Mouse (Mus musculus) heart, embryonic 10.5 days (tissue): ENCODE measurements around the gene Tmod1. TPM values are rescaled to one million over a fixed set of nuclear protein-coding genes. Genes with fewer than 3 reads are reported as not detected.

ENCODE experiments used
- DNase-seq: peaks from one replicate; pipeline ENCODE4 v3.0.0-alpha.2; 2017; ENCODE audit warnings: low spot score
- H3K27ac ChIP-seq: fragments of 300-500 bp; sonication (generic); 2 replicates; pipeline ENCODE4 v1.5.1; 2016; ENCODE audit warnings: mild to moderate bottlenecking
- H3K27me3 ChIP-seq: fragments of 300-500 bp; sonication (generic); 2 replicates; pipeline ENCODE4 v1.6.1; 2016; ENCODE audit warnings: mild to moderate bottlenecking; ENCODE audit not compliant: poor library complexity, insufficient read depth, severe bottlenecking
- H3K36me3 ChIP-seq: fragments of 300-500 bp; sonication (generic); 2 replicates; pipeline ENCODE4 v1.6.1; 2016; ENCODE audit warnings: mild to moderate bottlenecking, moderate library complexity
- H3K4me1 ChIP-seq: fragments of 300-500 bp; sonication (generic); 2 replicates; pipeline ENCODE4 v1.6.1; 2016; ENCODE audit warnings: mild to moderate bottlenecking
- H3K4me3 ChIP-seq: fragments of 300-500 bp; sonication (generic); 2 replicates; pipeline ENCODE4 v1.5.1; 2016; ENCODE audit warnings: mild to moderate bottlenecking, moderate library complexity
- H3K9me3 ChIP-seq: fragments of 300-500 bp; sonication (generic); 2 replicates; pipeline ENCODE4 v1.6.1; 2016; ENCODE audit warnings: mild to moderate bottlenecking, moderate library complexity
- WGBS: fragments of 180-500 bp; shearing (Covaris S2); methylation state at CpG from one replicate; pipeline ENCODE4 v1.1.7; 2016; 5-methylcytosine and 5-hydroxymethylcytosine counted together
- polyA plus RNA-seq: library from polyadenylated mRNA; unstranded; fragments of >200 nt; fragmentation: Nextera tagmentation; extraction: Ambion mirVana; gene quantifications from 2 replicates; pipeline ENCODE4 v1.2.1, GENCODE M21; 2016

Gene Tmod1
- polyA plus RNA-seq, 1 experiment from 2014 or later = 132 TPM

- Histone ChIP-seq H3K9me3 (no peaks in the 10 kb centered on the region), H3K4me1 (peaks cover 40% of the 10 kb centered on the region), H3K36me3 (peaks cover 66% of the 10 kb centered on the region), H3K27me3 (no peaks in the 10 kb centered on the region), H3K4me3 (no peak overlapping the region), H3K27ac (peak overlapping the region; percentile 32; the same call in 1 of the 2 replicates)
- 70% methylated on average over 9 of the region's 9 CpGs for WGBS
- no peak for DNase-seq
These were observed 45.9 kb downstream of the Tmod1 start for GRCm38 (mm10) chr4:46084416-46085172.

DNA sequence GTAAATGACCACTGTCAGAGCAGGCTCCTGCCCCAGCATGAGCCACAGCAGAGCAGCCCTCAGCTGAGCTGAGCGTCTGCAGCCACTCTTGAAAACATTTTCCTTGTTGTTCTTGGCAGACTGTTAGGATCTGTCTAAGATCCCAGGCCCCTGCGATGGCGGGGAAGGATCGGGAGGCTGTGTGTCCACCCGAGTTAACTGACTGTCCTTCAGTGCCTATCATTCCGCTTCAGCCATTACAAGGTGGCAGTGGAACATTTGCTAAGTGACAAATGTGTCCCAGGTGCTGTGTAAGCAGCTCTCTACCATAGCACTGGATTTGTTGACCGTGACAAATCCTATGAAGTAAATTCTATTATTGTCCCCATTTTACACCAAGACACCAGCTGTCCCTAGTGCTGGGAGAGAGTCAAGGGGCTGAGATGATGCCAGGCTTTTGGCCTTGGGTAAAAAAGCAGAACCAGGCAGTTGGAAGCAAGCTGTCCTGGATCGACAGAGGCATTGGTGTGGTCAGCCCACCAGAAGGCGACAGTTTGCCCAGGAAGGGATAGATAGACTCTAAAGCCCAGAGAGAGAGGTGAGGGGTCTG is 46.6 kb downstream of the Tmod1 start:
- no peak for DNase-seq
- H3K27me3 ChIP-seq = no peaks in the 10 kb centered on the region
- H3K36me3 ChIP-seq = peaks cover 66% of the 10 kb centered on the region
- WGBS = 61% methylated on average over 9 of the region's 9 CpGs
- 0 out of 2 replicates have a peak overlapping the region, but pooled peaks have one; percentile 7 for H3K27ac ChIP-seq
- H3K9me3 ChIP-seq = no peaks in the 10 kb centered on the region
- no peak overlapping the region for H3K4me3 ChIP-seq
- peaks cover 40% of the 10 kb centered on the region for H3K4me1 ChIP-seq

GRCm38 (mm10) chr4:46086718-46087426 is 48.1 kb downstream of the Tmod1 start:
- WGBS = 83% methylated on average over 18 of the region's 18 CpGs
- no peak for DNase-seq
- Histone ChIP-seq H3K27me3 (no peaks in the 10 kb centered on the region), H3K9me3 (no peaks in the 10 kb centered on the region), H3K4me1 (peaks cover 42% of the 10 kb centered on the region), H3K4me3 (no peak overlapping the region), H3K27ac (peak overlapping the region; percentile 73), H3K36me3 (peaks cover 79% of the 10 kb centered on the region)

GRCm38 (mm10) chr4:46087427-46087771 is 48.7 kb downstream of the Tmod1 start:
- Histone ChIP-seq H3K36me3 (peaks cover 84% of the 10 kb centered on the region), H3K9me3 (no peaks in the 10 kb centered on the region), H3K4me3 (no peak overlapping the region), H3K27ac (peak overlapping the region; percentile 73), H3K4me1 (peaks cover 42% of the 10 kb centered on the region), H3K27me3 (no peaks in the 10 kb centered on the region)
- no peak for DNase-seq
- 58% methylated on average over 7 of the region's 7 CpGs for WGBS

- H3K27me3 ChIP-seq = no peaks in the 10 kb centered on the region
- 27% methylated on average over 5 of the region's 5 CpGs for WGBS
- H3K27ac ChIP-seq = peak overlapping the region; percentile 73; the same call in 1 of the 2 replicates
- DNase-seq = no peak
- peaks cover 89% of the 10 kb centered on the region for H3K36me3 ChIP-seq
- no peak overlapping the region for H3K4me3 ChIP-seq
- no peaks in the 10 kb centered on the region for H3K9me3 ChIP-seq
- H3K4me1 ChIP-seq = peaks cover 42% of the 10 kb centered on the region
These were observed 49.1 kb downstream of the Tmod1 start for GRCm38 (mm10) chr4:46087852-46088251.

DNA sequence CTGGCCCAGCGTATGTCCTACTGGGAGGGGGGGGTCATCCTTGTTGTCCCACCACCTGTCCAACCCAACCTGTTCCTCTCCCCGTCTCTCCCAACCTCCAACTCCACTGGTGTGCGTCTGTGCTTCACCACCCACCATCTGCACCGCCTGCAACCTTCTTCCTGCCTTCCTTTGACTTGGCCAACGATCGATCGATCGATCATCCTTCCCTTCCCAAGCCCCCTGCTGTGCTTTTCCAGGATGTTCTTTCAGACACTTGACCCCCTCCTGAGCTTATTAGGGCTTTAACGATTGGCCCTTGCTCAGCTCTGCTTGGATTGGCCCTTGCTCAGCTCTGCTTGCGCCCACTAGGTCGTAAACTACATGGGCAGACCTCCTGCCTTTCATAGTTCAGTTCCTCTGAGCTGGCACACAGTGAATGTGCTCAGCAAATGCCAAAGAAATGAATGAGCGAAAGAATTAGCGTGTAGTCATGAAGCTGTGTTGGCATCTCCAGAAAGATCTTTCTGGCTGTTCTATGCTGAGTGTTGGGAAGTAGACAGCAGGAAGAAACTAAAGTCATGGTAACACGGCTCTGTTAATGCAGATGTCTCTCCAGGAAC is 50.9 kb downstream of the Tmod1 start:
- DNase-seq = no peak
- H3K27me3 ChIP-seq = no peaks in the 10 kb centered on the region
- peaks cover 33% of the 10 kb centered on the region for H3K4me1 ChIP-seq
- peaks cover 90% of the 10 kb centered on the region for H3K36me3 ChIP-seq
- 94% methylated on average over 14 of the region's 14 CpGs for WGBS
- no peak overlapping the region for H3K4me3 ChIP-seq
- no peak overlapping the region for H3K27ac ChIP-seq
- H3K9me3 ChIP-seq = no peaks in the 10 kb centered on the region

GRCm38 (mm10) chr4:46092429-46093076 is 53.8 kb downstream of the Tmod1 start:
- Histone ChIP-seq H3K4me1 (peaks cover 9% of the 10 kb centered on the region), H3K27ac (no peak overlapping the region), H3K9me3 (no peaks in the 10 kb centered on the region), H3K4me3 (no peak overlapping the region), H3K36me3 (peaks cover 97% of the 10 kb centered on the region), H3K27me3 (no peaks in the 10 kb centered on the region)
- 87% methylated on average over 5 of the region's 5 CpGs for WGBS
- no peak for DNase-seq

- Histone ChIP-seq H3K4me3 (no peak overlapping the region), H3K9me3 (no peaks in the 10 kb centered on the region), H3K4me1 (peaks cover 20% of the 10 kb centered on the region), H3K27me3 (no peaks in the 10 kb centered on the region), H3K27ac (0 out of 2 replicates have a peak overlapping the region, but pooled peaks have one; percentile 32), H3K36me3 (peaks cover 99% of the 10 kb centered on the region)
- no peak for DNase-seq
- 66% methylated on average over 15 of the region's 15 CpGs for WGBS
These were observed 56.4 kb downstream of the Tmod1 start for GRCm38 (mm10) chr4:46094916-46095825.

DNA sequence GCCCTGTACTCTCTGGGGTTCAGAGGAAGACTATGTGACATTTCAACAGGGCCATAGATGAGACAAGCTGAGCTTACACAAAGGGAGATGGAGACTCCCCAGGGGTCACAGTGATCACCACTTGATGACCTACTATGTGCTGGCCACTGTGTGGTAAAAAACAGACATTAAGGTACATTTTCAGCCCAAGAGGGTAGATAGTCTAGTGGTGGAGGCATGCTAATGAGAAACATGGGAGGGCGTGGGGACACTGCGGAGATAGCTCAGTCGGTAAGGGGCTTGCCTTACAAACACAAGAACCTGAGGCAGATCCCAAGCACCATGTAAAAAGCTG is 57.1 kb downstream of the Tmod1 start:
- no peak for DNase-seq
- Histone ChIP-seq H3K36me3 (peaks cover 99% of the 10 kb centered on the region), H3K4me1 (peaks cover 25% of the 10 kb centered on the region), H3K27me3 (no peaks in the 10 kb centered on the region), H3K27ac (no peak overlapping the region), H3K4me3 (no peak overlapping the region), H3K9me3 (no peaks in the 10 kb centered on the region)
- 84% methylated on average over 3 of the region's 3 CpGs for WGBS

DNA sequence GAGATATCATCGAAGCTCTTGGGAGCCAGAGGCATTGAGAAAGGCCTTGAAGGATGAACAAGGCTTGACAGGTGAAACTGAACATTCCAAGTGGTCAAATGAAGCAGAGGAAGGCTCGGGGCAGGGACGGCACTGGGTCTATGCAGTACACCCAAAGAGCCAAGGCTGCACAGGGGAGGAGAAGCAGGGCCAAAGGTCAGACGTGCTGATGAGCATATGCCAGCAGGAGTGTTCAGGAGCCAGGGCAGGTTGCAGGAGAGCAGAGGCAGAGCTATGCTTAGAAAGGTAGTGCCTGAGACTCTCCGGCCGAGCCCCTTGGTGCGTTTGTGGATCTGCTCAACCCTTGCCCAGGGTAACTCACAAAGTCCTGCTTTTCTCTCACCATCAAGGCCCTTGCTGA is 57.8 kb downstream of the Tmod1 start:
- Histone ChIP-seq H3K4me3 (no peak overlapping the region), H3K27me3 (no peaks in the 10 kb centered on the region), H3K9me3 (no peaks in the 10 kb centered on the region), H3K4me1 (peaks cover 32% of the 10 kb centered on the region), H3K27ac (no peak overlapping the region), H3K36me3 (peaks cover 99% of the 10 kb centered on the region)
- 84% methylated on average over 7 of the region's 7 CpGs for WGBS
- DNase-seq = no peak

GRCm38 (mm10) chr4:46097591-46097990 is 58.9 kb downstream of the Tmod1 start:
- 86% methylated on average over 2 of the region's 2 CpGs for WGBS
- H3K4me1 ChIP-seq = peaks cover 38% of the 10 kb centered on the region
- DNase-seq = no peak
- no peak overlapping the region for H3K27ac ChIP-seq
- no peaks in the 10 kb centered on the region for H3K27me3 ChIP-seq
- peaks cover 97% of the 10 kb centered on the region for H3K36me3 ChIP-seq
- no peak overlapping the region for H3K4me3 ChIP-seq
- no peaks in the 10 kb centered on the region for H3K9me3 ChIP-seq

DNA sequence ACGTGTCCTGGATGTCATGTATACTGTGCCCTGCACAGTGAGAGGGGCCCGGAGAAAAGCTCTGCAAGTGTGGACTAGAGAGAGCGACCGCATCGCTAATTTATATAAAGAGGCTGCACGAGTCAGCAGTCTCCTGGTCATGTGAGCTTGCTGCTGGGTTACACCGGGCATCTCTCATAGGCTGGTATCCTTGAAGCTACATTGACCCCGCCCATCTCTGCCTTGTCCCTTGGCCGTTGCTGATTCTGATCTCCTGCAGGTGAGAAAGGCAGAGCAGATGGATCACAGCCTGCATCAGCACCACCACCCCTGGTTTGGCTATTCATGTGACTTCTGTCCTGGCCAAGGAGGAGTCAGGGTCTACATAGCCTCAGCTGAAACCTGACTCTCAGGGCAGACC is 60.4 kb downstream of the Tmod1 start:
- WGBS = 76% methylated on average over 9 of the region's 9 CpGs
- no peak for DNase-seq
- no peaks in the 10 kb centered on the region for H3K27me3 ChIP-seq
- peaks cover 95% of the 10 kb centered on the region for H3K36me3 ChIP-seq
- H3K27ac ChIP-seq = no peak overlapping the region
- no peaks in the 10 kb centered on the region for H3K9me3 ChIP-seq
- no peak overlapping the region for H3K4me3 ChIP-seq
- peaks cover 43% of the 10 kb centered on the region for H3K4me1 ChIP-seq
